Mouse (Mus musculus) heart, postnatal 0 days (tissue): ENCODE results near the gene Slc7a5.

Experiments
- CTCF ChIP-seq: IDR thresholded peaks from 2 replicates; pipeline ENCODE4 v1.5.1; 2016; ENCODE audit warnings: antibody characterized with exemption, control low read depth, low read depth
- EP300 ChIP-seq: IDR thresholded peaks from 2 replicates; pipeline ENCODE4 v1.6.1; 2016; ENCODE audit warnings: antibody characterized with exemption, low read depth

DNA sequence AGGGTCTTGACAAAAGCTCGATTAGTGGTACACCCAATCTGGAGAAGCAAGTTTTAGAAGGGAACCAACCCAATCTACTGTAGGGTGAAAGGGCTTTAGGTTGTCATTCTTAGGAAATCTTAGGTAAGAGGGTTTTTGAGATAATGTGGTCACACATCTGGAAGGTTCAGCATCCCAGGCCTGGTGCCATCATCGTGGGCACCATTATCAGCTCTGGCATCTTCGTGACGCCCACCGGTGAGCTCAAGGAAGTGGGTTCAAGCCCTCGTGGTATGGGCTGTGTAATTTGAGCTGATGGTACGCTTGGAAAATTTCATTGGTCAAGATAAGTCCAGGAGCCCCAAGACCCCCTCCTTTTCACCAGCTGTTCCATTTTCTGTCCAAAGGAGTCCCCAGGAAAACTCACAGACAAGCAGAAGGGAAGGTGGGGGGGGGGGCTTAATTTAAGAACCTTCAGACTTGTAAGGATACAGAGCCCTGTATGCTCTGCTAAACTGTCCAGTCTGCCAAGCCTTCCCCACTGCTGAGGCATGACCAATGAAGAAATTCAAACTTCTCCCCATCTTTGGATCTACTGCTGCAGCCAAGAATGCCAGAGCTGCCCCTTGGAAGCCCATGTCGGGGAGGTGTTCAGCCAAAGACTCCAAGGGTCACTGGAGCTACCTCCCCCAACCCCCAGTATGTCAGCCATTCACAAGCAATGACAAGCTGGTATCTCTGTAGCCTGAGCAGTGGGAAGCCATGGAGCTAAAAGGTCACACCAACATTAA is 1.1 kb upstream of the Slc7a5 start:
- no peak for TF ChIP-seq EP300
- TF ChIP-seq CTCF: no peak
